Mouse (Mus musculus) kidney, postnatal 0 days (tissue): ENCODE data around the gene Lamb3. TPM values are rescaled to one million over a fixed set of nuclear protein-coding genes. Genes with fewer than 3 reads are reported as not detected.
A peak's percentile ranks its signal among the peaks of the same experiment; 100 is the strongest.

Experiments
- ATAC-seq: fragments of 200-750 bp; cut with Nextera tagmentation; replicated peaks from 2 replicates; pipeline ENCODE4 v1.8.0; 2017; ENCODE audit warnings: low read depth, moderate number of reproducible peaks, moderate TSS enrichment, moderate library complexity; ENCODE audit not compliant: low FRiP score
- DNase-seq: peaks from one replicate; pipeline ENCODE4 v3.0.0-alpha.2; 2016; ENCODE audit warnings: low spot score
- H3K27ac ChIP-seq: fragments of 300-500 bp; sonication (generic); 2 replicates; pipeline ENCODE4 v1.5.1; 2014; ENCODE audit warnings: mild to moderate bottlenecking
- H3K27me3 ChIP-seq: fragments of 300-500 bp; sonication (generic); 2 replicates; pipeline ENCODE4 v1.6.1; 2014; ENCODE audit warnings: low read length, mixed read lengths; ENCODE audit not compliant: insufficient read depth
- H3K36me3 ChIP-seq: fragments of 300-500 bp; sonication (generic); 2 replicates; pipeline ENCODE4 v1.6.1; 2014; ENCODE audit warnings: low read length, mixed read lengths; ENCODE audit not compliant: insufficient read depth
- H3K4me1 ChIP-seq: fragments of 300-500 bp; sonication (generic); replicated peaks from 2 replicates; pipeline ENCODE4 v1.6.1; 2014; ENCODE audit warnings: antibody characterized with exemption, low read length, mixed read lengths; ENCODE audit not compliant: insufficient read depth
- H3K4me2 ChIP-seq: fragments of 300-500 bp; sonication (generic); 2 replicates; pipeline ENCODE4 v1.6.1; 2014; ENCODE audit warnings: mild to moderate bottlenecking, low read length, moderate library complexity, mixed read lengths
- H3K4me3 ChIP-seq: fragments of 300-500 bp; sonication (generic); replicated peaks from 2 replicates; pipeline ENCODE4 v1.5.1; 2014; ENCODE audit warnings: low read depth, low read length
- H3K9ac ChIP-seq: fragments of 300-500 bp; sonication (generic); 2 replicates; pipeline ENCODE4 v1.6.1; 2014; ENCODE audit warnings: low read depth, low read length
- H3K9me3 ChIP-seq: fragments of 300-500 bp; sonication (generic); replicated peaks from 2 replicates; pipeline ENCODE4 v1.6.1; 2016; ENCODE audit warnings: low read length, inconsistent platforms, mixed read lengths
- CTCF ChIP-seq: IDR thresholded peaks from 2 replicates; pipeline ENCODE4 v1.5.1; 2016; ENCODE audit warnings: antibody characterized with exemption, low read depth, mild to moderate bottlenecking, moderate library complexity
- WGBS: fragments of 180-500 bp; shearing (Covaris S2); extraction: QIAGEN DNeasy Blood & Tissue Kit; methylation state at CpG from one replicate; pipeline ENCODE4 v1.1.7; 2014; 5-methylcytosine and 5-hydroxymethylcytosine counted together
- polyA plus RNA-seq: library from polyadenylated mRNA; unstranded; fragments of >200 nt; fragmentation: Nextera tagmentation; extraction: Ambion mirVana; gene quantifications from 2 replicates; pipeline ENCODE4 v1.2.1, GENCODE M21; 2015

The Lamb3 gene
- polyA plus RNA-seq = 1.6 and 1.9 TPM in 2 replicates

- TF ChIP-seq CTCF = no peak
- no peak for ATAC-seq
- WGBS = 79% methylated on average over 3 of the region's 3 CpGs
Measured at GRCm38 (mm10) chr1:193207503-193207902, at the start of gene Lamb3. Lamb3 (plus strand) TSS chr1:193207699.

GRCm38 (mm10) chr1:193159163-193159562, 48.3 kb upstream of the Lamb3 start:
- no peak overlapping the region for H3K9ac ChIP-seq
- no peaks in the 10 kb centered on the region for H3K9me3 ChIP-seq
- no peaks in the 10 kb centered on the region for H3K36me3 ChIP-seq
- 61% methylated on average over 3 of the region's 3 CpGs for WGBS
- H3K4me3 ChIP-seq = no peak overlapping the region
- H3K4me1 ChIP-seq = peaks cover 5% of the 10 kb centered on the region
- no peak overlapping the region for H3K27ac ChIP-seq
- no peak for TF ChIP-seq CTCF
- no peak for ATAC-seq
- H3K4me2 ChIP-seq = no peak overlapping the region
- H3K27me3 ChIP-seq = no peaks in the 10 kb centered on the region
- DNase-seq = no peak

More at GRCm38 (mm10) chr1:193207503-193207902, at the start of gene Lamb3:
- H3K27me3 ChIP-seq = no peaks in the 10 kb centered on the region
- no peak for DNase-seq
- H3K4me3 ChIP-seq = no peak within 1 kb of the TSS
- H3K4me1 ChIP-seq = no peaks in the 10 kb centered on the region
- no peak within 1 kb of the TSS for H3K4me2 ChIP-seq
- no peaks in the 10 kb centered on the region for H3K9me3 ChIP-seq
- H3K9ac ChIP-seq = no peak within 1 kb of the TSS
- no peaks in the 10 kb centered on the region for H3K36me3 ChIP-seq
- H3K27ac ChIP-seq = no peak within 1 kb of the TSS

DNA sequence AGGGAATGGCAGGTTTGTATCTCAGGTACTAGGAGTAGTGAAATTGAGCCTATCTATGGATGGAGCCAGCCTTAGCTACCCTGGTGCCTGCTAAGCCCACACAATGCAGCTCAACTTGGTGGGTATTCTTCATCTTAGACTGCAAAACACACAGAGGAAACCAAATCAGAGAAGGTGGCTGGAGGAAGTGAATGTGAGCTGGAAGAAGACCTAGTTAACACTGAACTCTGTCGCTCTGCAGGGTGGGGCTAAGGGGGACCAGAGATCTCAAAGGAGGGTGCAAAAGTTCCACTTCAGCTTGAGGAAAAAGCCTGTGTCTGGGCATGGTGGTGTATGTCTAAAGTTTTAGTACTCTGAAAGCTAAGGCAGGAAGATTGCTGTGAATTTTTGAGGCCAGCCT, 47.9 kb upstream of the Lamb3 start:
- WGBS = 80% methylated on average over 1 of the region's 1 CpGs
- H3K36me3 ChIP-seq = no peaks in the 10 kb centered on the region
- H3K9me3 ChIP-seq = no peaks in the 10 kb centered on the region
- no peak overlapping the region for H3K4me3 ChIP-seq
- H3K4me2 ChIP-seq = no peak overlapping the region
- no peak overlapping the region for H3K9ac ChIP-seq
- peaks cover 5% of the 10 kb centered on the region for H3K4me1 ChIP-seq
- no peaks in the 10 kb centered on the region for H3K27me3 ChIP-seq
- ATAC-seq (no peak), DNase-seq (no peak)
- no peak for TF ChIP-seq CTCF
- H3K27ac ChIP-seq = no peak overlapping the region

DNA sequence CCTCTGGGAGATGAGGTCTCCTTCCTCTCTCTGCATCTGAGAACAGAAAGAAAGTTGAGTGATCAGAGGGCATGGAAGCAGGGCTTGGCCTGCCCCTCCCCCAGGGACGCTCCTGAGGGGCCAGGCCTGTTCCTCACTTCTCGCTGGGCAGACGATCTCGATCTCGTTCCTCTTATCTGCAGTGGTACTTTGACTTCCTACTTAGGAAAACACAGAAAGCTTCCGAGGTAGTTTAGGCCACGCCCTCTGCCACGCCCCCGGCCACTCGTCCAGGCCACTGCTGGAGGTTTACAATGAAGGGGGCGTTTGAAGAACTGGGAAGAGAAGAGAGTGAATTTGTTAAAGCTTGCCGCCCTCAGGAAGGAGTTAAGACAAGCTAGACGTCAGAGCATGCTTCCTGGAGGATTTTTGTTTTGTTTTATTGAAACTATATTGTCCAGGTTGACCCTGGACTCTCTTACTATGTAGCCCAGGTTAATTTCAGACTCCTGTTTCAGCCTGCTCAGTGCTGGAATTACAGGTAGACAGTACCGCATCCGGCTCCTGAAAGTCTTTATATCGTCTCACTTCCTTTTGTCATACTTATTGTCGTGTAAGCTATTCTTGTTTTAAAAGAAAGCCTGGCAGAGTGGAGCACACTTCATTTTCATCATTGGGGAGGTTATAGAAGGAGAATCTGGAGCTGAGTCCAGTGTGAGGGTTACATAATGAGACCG, 47.0 kb upstream of the Lamb3 start:
- WGBS = 15% methylated on average over 18 of the region's 18 CpGs
- Histone ChIP-seq H3K4me1 (peaks cover 5% of the 10 kb centered on the region), H3K4me2 (peak overlapping the region; percentile 54), H3K27ac (no peak overlapping the region; the same call in 1 of the 2 replicates), H3K27me3 (no peaks in the 10 kb centered on the region), H3K9ac (0 out of 2 replicates have a peak overlapping the region, but pooled peaks have one; percentile 37), H3K4me3 (0 out of 2 replicates have a peak overlapping the region, but pooled peaks have one; percentile 13), H3K9me3 (no peaks in the 10 kb centered on the region), H3K36me3 (no peaks in the 10 kb centered on the region)
- ATAC-seq (no peak; the same call in 1 of the 2 replicates), DNase-seq (peak; percentile 75)
- no peak for TF ChIP-seq CTCF

DNA sequence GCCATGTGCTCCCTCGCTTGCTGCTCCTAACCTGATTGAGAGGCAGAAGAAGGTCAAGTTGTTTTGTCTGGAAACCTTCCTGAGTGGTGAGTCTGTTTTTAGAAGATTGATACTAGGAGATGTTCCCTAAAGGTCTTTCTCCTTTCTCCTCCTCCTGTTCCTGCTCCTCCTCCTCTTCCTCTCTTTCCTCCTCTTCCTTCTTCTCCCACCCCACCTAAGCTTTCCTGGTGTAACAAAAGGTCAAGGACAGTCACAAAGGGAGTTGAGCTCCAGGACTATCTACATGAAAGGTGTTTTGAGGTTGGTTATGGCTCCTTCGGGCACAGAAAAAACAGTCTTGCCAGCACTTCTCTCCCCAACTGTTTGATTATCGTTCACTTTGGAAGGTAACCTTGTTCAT, 39.8 kb upstream of the Lamb3 start, which contains the start of gene A130010J15Rik:
A130010J15Rik (plus strand) TSS at position 301 of the 400 bp plus-strand sequence.
- WGBS = 94% methylated on average over 3 of the region's 3 CpGs
- Histone ChIP-seq H3K4me2 (no peak within 1 kb of the TSS), H3K9me3 (no peaks in the 10 kb centered on the region), H3K9ac (no peak within 1 kb of the TSS), H3K36me3 (peaks cover 11% of the 10 kb centered on the region; the same call in 1 of the 2 replicates), H3K4me3 (no peak within 1 kb of the TSS), H3K27ac (no peak within 1 kb of the TSS; the same call in 1 of the 2 replicates), H3K4me1 (peaks cover 2% of the 10 kb centered on the region; the same call in 1 of the 2 replicates), H3K27me3 (no peaks in the 10 kb centered on the region)
- ATAC-seq (no peak), DNase-seq (no peak)
- no peak for TF ChIP-seq CTCF

GRCm38 (mm10) chr1:193169228-193169627, 38.3 kb upstream of the Lamb3 start:
- H3K27me3 ChIP-seq = no peaks in the 10 kb centered on the region
- H3K27ac ChIP-seq = no peak overlapping the region; the same call in 1 of the 2 replicates
- no peaks in the 10 kb centered on the region for H3K9me3 ChIP-seq
- ATAC-seq = no peak
- H3K9ac ChIP-seq = no peak overlapping the region
- no peak overlapping the region for H3K4me2 ChIP-seq
- H3K36me3 ChIP-seq = peaks cover 11% of the 10 kb centered on the region; the same call in 1 of the 2 replicates
- DNase-seq = no peak
- H3K4me3 ChIP-seq = no peak overlapping the region
- 75% methylated on average over 7 of the region's 7 CpGs for WGBS
- no peak for TF ChIP-seq CTCF
- H3K4me1 ChIP-seq = peaks cover 5% of the 10 kb centered on the region; the same call in 1 of the 2 replicates
